Mouse (Mus musculus): ENCODE results near the gene Mrgpra6.

DNA sequence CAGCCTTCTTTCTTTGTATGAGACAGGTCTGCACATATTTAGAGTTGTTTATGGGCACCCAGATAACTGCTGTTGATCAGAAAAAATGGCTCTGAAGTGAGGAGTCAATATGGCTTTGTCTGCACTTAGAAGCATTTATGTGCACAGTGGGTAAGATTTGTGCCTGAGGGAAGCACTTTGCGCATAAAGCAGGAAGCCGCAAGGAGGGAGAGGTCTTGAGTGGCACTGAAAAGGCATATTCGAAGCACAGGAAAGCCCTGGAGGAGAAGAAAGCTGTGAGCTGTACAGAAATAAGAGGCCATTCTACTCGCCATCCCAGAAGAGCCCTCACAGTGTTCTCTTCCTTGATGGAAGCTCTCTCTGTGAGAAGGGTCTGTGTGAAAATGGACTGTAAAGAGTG lies 39.7 kb downstream of the Mrgpra6 start:
- TF ChIP-seq POLR2A (IDR thresholded peaks at IDR 0.05; ENCODE audit: insufficient read depth, low read depth, low read length) (no peak), CTCF (IDR thresholded peaks at IDR 0.05; ENCODE audit: insufficient read depth, low read depth, low read length) (no peak)
